Mouse (Mus musculus) cerebellum, adult 2 months (tissue): ENCODE data around the gene Pagr1b.

ENCODE experiments used
- CTCF ChIP-seq: fragments of 200-500 bp; IDR thresholded peaks from 2 replicates; pipeline ENCODE4 v1.5.1; 2011; ENCODE audit warnings: low read depth, mild to moderate bottlenecking, control low read depth, low read length, moderate library complexity, borderline replicate concordance; ENCODE audit not compliant: insufficient read depth
- POLR2A ChIP-seq: fragments of 200-500 bp; IDR thresholded peaks from 2 replicates; pipeline ENCODE4 v1.6.1; 2011; ENCODE audit warnings: low read length, control low read depth, borderline replicate concordance; ENCODE audit not compliant: insufficient read depth

- TF ChIP-seq CTCF (peak; percentile 19; the same call in 1 of the 2 replicates), POLR2A (peak; percentile 2; the same call in 1 of the 2 replicates)
Observed at GRCm38 (mm10) chr7:127027885-127028284, 11.6 kb upstream of the Pagr1b start.
